Mouse (Mus musculus): ENCODE data around the gene Mamdc4.

GRCm38 (mm10) chr2:25533707-25534106, 40.9 kb downstream of the Mamdc4 start:
- TF ChIP-seq CTCF (IDR thresholded peaks at IDR 0.05 in 2 of 3, conservative IDR thresholded peaks at IDR 0.05 in 1 of 3; ENCODE audit: control insufficient read depth in 1 of 3, insufficient read depth in 1 of 3, low read depth in 2 of 3, low read length in 3 of 3, poor library complexity in 1 of 3, severe bottlenecking in 1 of 3) = no peak
- no peak for TF ChIP-seq GATA1 (IDR thresholded peaks at IDR 0.05; ENCODE audit: low read depth, low read length)
- TF ChIP-seq POLR2A (IDR thresholded peaks at IDR 0.05; ENCODE audit: control insufficient read depth in 1 of 2, insufficient read depth in 1 of 2, low read depth in 1 of 2, low read length in 2 of 2, poor library complexity in 1 of 2) = no peak
- no peak for TF ChIP-seq E2F4 (IDR thresholded peaks at IDR 0.05; ENCODE audit: borderline replicate concordance, low read depth, low read length)
- no peak for TF ChIP-seq POLR2AphosphoS5 (IDR thresholded peaks at IDR 0.05; ENCODE audit: borderline replicate concordance, low read depth, low read length)
